Mouse (Mus musculus): Measurements from ENCODE around the gene Rasgrf2.

DNA sequence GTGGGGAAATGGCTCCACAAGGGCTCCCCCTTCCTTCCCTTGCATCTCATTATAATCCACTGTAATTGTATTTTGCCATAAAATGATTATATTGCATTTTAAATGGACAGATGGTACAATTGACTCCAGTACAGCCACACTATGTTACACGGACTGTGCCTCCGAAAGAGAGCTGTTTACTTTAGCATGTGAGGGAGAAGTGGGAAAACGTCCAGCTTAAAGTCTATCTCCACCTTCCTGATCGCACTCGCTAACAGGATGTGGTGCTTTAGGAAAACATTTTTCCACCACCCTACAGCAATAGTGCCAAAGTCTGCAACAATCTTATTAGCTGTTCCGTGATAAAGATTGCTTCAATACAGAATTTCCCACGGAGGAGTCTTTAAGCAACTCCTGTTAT is 27.2 kb downstream of the Rasgrf2 start:
- TF ChIP-seq CTCF (IDR thresholded peaks at IDR 0.05; ENCODE audit: low read depth) (no peak), EP300 (IDR thresholded peaks at IDR 0.05; ENCODE audit: low read depth) (no peak)

Data from liver, postnatal 0 days (tissue).